Mouse (Mus musculus) left cerebral cortex, postnatal 14 days (tissue): Measurements from ENCODE around the gene Med25. TPM values are rescaled to one million over a fixed set of nuclear protein-coding genes. Genes with fewer than 3 reads are reported as not detected.

Source experiments
- DNase-seq, 2 experiments: peaks; one replicate each; pipeline ENCODE4 v3.0.0; 2021 to 2022; ENCODE audit warnings: low spot score in 2 of 2, mixed read lengths in 1 of 2
- intact Hi-C: fragments of 180-260 bp; cut with DNase I; formaldehyde crosslinking; loops from one replicate; pipeline ENCODE4 v1.15.1; 2025
- microRNA-seq, 2 experiments: library from miRNA; unstranded; fragments of <30 nt; microRNA quantifications; one replicate each; pipeline ENCODE4 v1.2.0; 2022
- total RNA-seq, 2 experiments: library from RNA; stranded (reverse); gene quantifications; 2 replicates each; pipeline ENCODE4 v1.2.3; 2021

Gene Med25
- total RNA-seq, 2 experiments from 2014 or later: 92.5 to 103 TPM

- intact Hi-C loops: no loop called here
Observed at GRCm38 (mm10) chr7:44832763-44833162, 59.7 kb downstream of the Med25 start.

DNA sequence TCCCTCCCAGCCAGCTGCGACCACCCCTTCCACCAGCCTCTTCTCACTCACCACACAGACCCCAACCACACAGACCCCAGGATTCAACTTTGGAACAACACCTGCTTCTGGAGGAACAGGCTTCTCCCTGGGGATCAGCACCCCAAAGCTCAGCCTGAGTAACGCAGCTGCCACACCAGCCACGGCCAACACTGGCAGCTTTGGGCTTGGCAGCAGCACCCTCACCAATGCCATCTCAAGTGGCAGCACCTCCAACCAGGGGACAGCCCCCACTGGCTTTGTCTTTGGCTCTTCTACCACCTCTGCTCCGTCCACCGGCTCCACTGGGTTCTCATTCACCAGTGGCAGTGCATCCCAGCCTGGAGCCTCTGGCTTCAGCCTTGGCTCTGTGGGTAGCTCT is 63.8 kb downstream of the Med25 start:
- intact Hi-C loops: no loop called here
- DNase-seq: no peak

More at GRCm38 (mm10) chr7:44832763-44833162, 59.7 kb downstream of the Med25 start:
- DNase-seq: no peak

- intact Hi-C loops: no loop called here
- DNase-seq: no peak
Observed at GRCm38 (mm10) chr7:44826771-44827170, 65.7 kb downstream of the Med25 start.

Small RNA genes lying within 50 kb of the gene (microRNA-seq; reads per million reads assigned to microRNA genes)
- gene Mir707: 0 reads per million in 2 experiments

Other genes with a start within 250 kb of the Med25 start
- 10 to 100 TPM in 1 of 2 experiments, 1 to 10 TPM in 1; 8.8 to 14.5 TPM for gene Myh14, start 221.9 kb downstream of the Med25 start, total RNA-seq
- gene Izumo2, start 184.0 kb downstream of the Med25 start, total RNA-seq: not detected
- gene Vrk3, start 144.3 kb downstream of the Med25 start, total RNA-seq: 10 to 100 TPM; 25.0 to 28.2 TPM
- under 1 TPM; 0.37 to 0.38 TPM for gene Zfp473, start 141.7 kb downstream of the Med25 start, total RNA-seq
- gene Nup62, start 76.6 kb downstream of the Med25 start, total RNA-seq: 10 to 100 TPM; 33.0 to 37.1 TPM
- 1 to 10 TPM; 2.3 to 3.1 TPM for gene Il4i1, start 76.3 kb downstream of the Med25 start, total RNA-seq
- 10 to 100 TPM; 24.4 to 25.1 TPM for gene Atf5, start 76.1 kb downstream of the Med25 start, total RNA-seq
- gene Akt1s1, start 43.7 kb downstream of the Med25 start, total RNA-seq: 10 to 100 TPM; 80.8 to 81.1 TPM
- gene Tbc1d17, start 43.6 kb downstream of the Med25 start, total RNA-seq: 10 to 100 TPM; 48.3 to 58.7 TPM
- gene Pnkp, start 35.6 kb downstream of the Med25 start, total RNA-seq: 10 to 100 TPM; 26.1 to 28.7 TPM
- gene Ptov1, start 22.9 kb downstream of the Med25 start, total RNA-seq: 100 to 1,000 TPM; 263 to 271 TPM
- gene Fuz, start 3.4 kb upstream of the Med25 start, total RNA-seq: 10 to 100 TPM; 20.4 to 22.9 TPM
- gene Ap2a1, start 36.8 kb upstream of the Med25 start, total RNA-seq: 100 to 1,000 TPM; 381 to 392 TPM
- 1 to 10 TPM; 2.6 to 2.8 TPM for gene Tsks, start 50.5 kb upstream of the Med25 start, total RNA-seq
- gene Cpt1c, start 82.1 kb upstream of the Med25 start, total RNA-seq: 100 to 1,000 TPM in 1 of 2 experiments, 10 to 100 TPM in 1; 97.4 to 101 TPM
- 100 to 1,000 TPM; 166 to 183 TPM for gene Prmt1, start 93.9 kb upstream of the Med25 start, total RNA-seq
- 10 to 100 TPM; 26.7 to 30.4 TPM for gene Irf3, start 104.9 kb upstream of the Med25 start, total RNA-seq
- 1 to 10 TPM; 2.7 to 3.3 TPM for gene Bcl2l12, start 106.0 kb upstream of the Med25 start, total RNA-seq
- gene Scaf1, start 123.7 kb upstream of the Med25 start, total RNA-seq: 100 to 1,000 TPM; 153 to 162 TPM
- 10 to 100 TPM; 11.4 to 13.0 TPM for gene Rras, start 125.2 kb upstream of the Med25 start, total RNA-seq
- 10 to 100 TPM; 61.4 to 65.7 TPM for gene Prr12, start 160.2 kb upstream of the Med25 start, total RNA-seq
- gene Nosip, start 169.7 kb upstream of the Med25 start, total RNA-seq: 10 to 100 TPM; 52.4 to 54.1 TPM
- gene Prrg2, start 170.0 kb upstream of the Med25 start, total RNA-seq: 1 to 10 TPM; 6.6 to 7.1 TPM
- 1 to 10 TPM; 7.5 to 7.8 TPM for gene Rcn3, start 199.5 kb upstream of the Med25 start, total RNA-seq
- 10 to 100 TPM; 21.0 to 22.8 TPM for gene Fcgrt, start 211.1 kb upstream of the Med25 start, total RNA-seq
- gene Rps11, start 231.7 kb upstream of the Med25 start, total RNA-seq: 100 to 1,000 TPM; 402 to 406 TPM
- gene Rpl13a, start 236.0 kb upstream of the Med25 start, total RNA-seq: 100 to 1,000 TPM; 608 to 639 TPM
- gene Gm45713, start 243.5 kb upstream of the Med25 start, total RNA-seq: not detected
- gene Flt3l, start 243.7 kb upstream of the Med25 start, total RNA-seq: 1 to 10 TPM; 2.4 to 3.2 TPM